Mouse (Mus musculus): ENCODE measurements around the gene Map1lc3b. TPM values are rescaled to one million over a fixed set of nuclear protein-coding genes. Genes with fewer than 3 reads are reported as not detected.
"Not testable (repeated sequence)": the region's sequence is repeated elsewhere in the genome, so short reads cannot be mapped to it uniquely, and the experiment has no call there.

Map1lc3b gene
- polyA plus RNA-seq, 1 experiment from 2014 or later: 372 TPM

- H3K27ac ChIP-seq; H3K4me2 ChIP-seq; H3K9ac ChIP-seq; H3K4me3 ChIP-seq; ATAC-seq (replicated peaks); H3K9me3 ChIP-seq; H3K27me3 ChIP-seq (replicated peaks); H3K4me1 ChIP-seq: not testable (repeated sequence)
- H3K36me3 ChIP-seq (replicated peaks): peaks cover 53% of the 10 kb centered on the region
- 79% methylated on average over 2 of the region's 2 CpGs for WGBS
Measured at GRCm38 (mm10) chr8:121597492-121597891, 7.3 kb downstream of the Map1lc3b start.

- Histone ChIP-seq H3K9me3 (no peaks in the 10 kb centered on the region), H3K9ac (no peak overlapping the region), H3K27me3 (replicated peaks) (no peaks in the 10 kb centered on the region), H3K4me3 (no peak overlapping the region), H3K4me2 (no peak overlapping the region), H3K4me1 (no peaks in the 10 kb centered on the region; the same call in 1 of the 2 replicates), H3K27ac (no peak overlapping the region), H3K36me3 (replicated peaks) (peaks cover 55% of the 10 kb centered on the region)
- 90% methylated on average over 7 of the region's 7 CpGs for WGBS
- ATAC-seq (replicated peaks): no peak
Measured at GRCm38 (mm10) chr8:121598190-121598589, 8.0 kb downstream of the Map1lc3b start.

GRCm38 (mm10) chr8:121598892-121599291 is 8.7 kb downstream of the Map1lc3b start:
- H3K27ac ChIP-seq: no peak overlapping the region
- H3K9me3 ChIP-seq: no peaks in the 10 kb centered on the region
- no peaks in the 10 kb centered on the region for H3K4me1 ChIP-seq
- H3K36me3 ChIP-seq (replicated peaks): peaks cover 56% of the 10 kb centered on the region
- no peak for ATAC-seq (replicated peaks)
- no peak overlapping the region for H3K4me2 ChIP-seq
- H3K4me3 ChIP-seq: no peak overlapping the region
- WGBS: 37% methylated on average over 7 of the region's 7 CpGs
- no peak overlapping the region for H3K9ac ChIP-seq
- H3K27me3 ChIP-seq (replicated peaks): no peaks in the 10 kb centered on the region

GRCm38 (mm10) chr8:121599842-121600241 is 9.7 kb downstream of the Map1lc3b start:
- Histone ChIP-seq H3K9me3 (no peaks in the 10 kb centered on the region), H3K9ac (no peak overlapping the region), H3K4me2 (no peak overlapping the region), H3K27me3 (replicated peaks) (no peaks in the 10 kb centered on the region), H3K36me3 (replicated peaks) (peaks cover 59% of the 10 kb centered on the region), H3K4me3 (no peak overlapping the region), H3K4me1 (no peaks in the 10 kb centered on the region), H3K27ac (no peak overlapping the region)
- ATAC-seq (replicated peaks): no peak
- WGBS: 92% methylated on average over 14 of the region's 14 CpGs

GRCm38 (mm10) chr8:121602411-121602810 is 12.2 kb downstream of the Map1lc3b start:
- H3K27ac ChIP-seq: no peak overlapping the region
- peaks cover 50% of the 10 kb centered on the region; the same call in 1 of the 2 replicates for H3K36me3 ChIP-seq (replicated peaks)
- H3K27me3 ChIP-seq (replicated peaks): no peaks in the 10 kb centered on the region
- H3K4me2 ChIP-seq: no peak overlapping the region
- H3K4me1 ChIP-seq: no peaks in the 10 kb centered on the region
- ATAC-seq (replicated peaks): no peak
- no peak overlapping the region for H3K4me3 ChIP-seq
- no peak overlapping the region for H3K9ac ChIP-seq
- 93% methylated on average over 12 of the region's 12 CpGs for WGBS
- H3K9me3 ChIP-seq: no peaks in the 10 kb centered on the region

GRCm38 (mm10) chr8:121602860-121603259 is 12.7 kb downstream of the Map1lc3b start:
- H3K27me3 ChIP-seq (replicated peaks): no peaks in the 10 kb centered on the region
- ATAC-seq (replicated peaks): no peak; the same call in 1 of the 2 replicates
- H3K4me1 ChIP-seq: no peaks in the 10 kb centered on the region
- no peak overlapping the region for H3K4me2 ChIP-seq
- H3K27ac ChIP-seq: no peak overlapping the region
- H3K4me3 ChIP-seq: no peak overlapping the region
- no peak overlapping the region for H3K9ac ChIP-seq
- WGBS: 24% methylated on average over 3 of the region's 3 CpGs
- peaks cover 46% of the 10 kb centered on the region; the same call in 1 of the 2 replicates for H3K36me3 ChIP-seq (replicated peaks)
- no peaks in the 10 kb centered on the region for H3K9me3 ChIP-seq

- no peaks in the 10 kb centered on the region for H3K4me1 ChIP-seq
- no peak overlapping the region for H3K9ac ChIP-seq
- H3K4me3 ChIP-seq: no peak overlapping the region
- no peaks in the 10 kb centered on the region for H3K9me3 ChIP-seq
- peaks cover 49% of the 10 kb centered on the region for H3K36me3 ChIP-seq (replicated peaks)
- H3K27ac ChIP-seq: no peak overlapping the region
- 96% methylated on average over 12 of the region's 12 CpGs for WGBS
- no peak for ATAC-seq (replicated peaks)
- H3K4me2 ChIP-seq: no peak overlapping the region
- no peaks in the 10 kb centered on the region for H3K27me3 ChIP-seq (replicated peaks)
Measured at GRCm38 (mm10) chr8:121603801-121604200, 13.6 kb downstream of the Map1lc3b start.

GRCm38 (mm10) chr8:121607661-121608060 is 17.5 kb downstream of the Map1lc3b start:
- H3K27me3 ChIP-seq (replicated peaks): no peaks in the 10 kb centered on the region
- 89% methylated on average over 5 of the region's 5 CpGs for WGBS
- no peak overlapping the region for H3K4me2 ChIP-seq
- no peak overlapping the region for H3K9ac ChIP-seq
- H3K4me1 ChIP-seq: no peaks in the 10 kb centered on the region
- peaks cover 39% of the 10 kb centered on the region for H3K36me3 ChIP-seq (replicated peaks)
- no peak for ATAC-seq (replicated peaks)
- H3K9me3 ChIP-seq: no peaks in the 10 kb centered on the region
- no peak overlapping the region for H3K27ac ChIP-seq
- no peak overlapping the region for H3K4me3 ChIP-seq

- WGBS: 95% methylated on average over 15 of the region's 15 CpGs
- Histone ChIP-seq H3K4me2 (no peak overlapping the region), H3K36me3 (replicated peaks) (peaks cover 33% of the 10 kb centered on the region), H3K4me3 (no peak overlapping the region), H3K4me1 (no peaks in the 10 kb centered on the region), H3K27me3 (replicated peaks) (no peaks in the 10 kb centered on the region), H3K9me3 (no peaks in the 10 kb centered on the region), H3K27ac (no peak overlapping the region), H3K9ac (no peak overlapping the region)
- no peak for ATAC-seq (replicated peaks)
Measured at GRCm38 (mm10) chr8:121609251-121609650, 19.1 kb downstream of the Map1lc3b start.

GRCm38 (mm10) chr8:121609916-121610315 is 19.8 kb downstream of the Map1lc3b start:
- ATAC-seq (replicated peaks): no peak
- Histone ChIP-seq H3K27me3 (replicated peaks) (no peaks in the 10 kb centered on the region), H3K9me3 (no peaks in the 10 kb centered on the region), H3K9ac (no peak overlapping the region), H3K4me2 (no peak overlapping the region), H3K4me3 (no peak overlapping the region), H3K27ac (no peak overlapping the region), H3K36me3 (replicated peaks) (peaks cover 26% of the 10 kb centered on the region), H3K4me1 (no peaks in the 10 kb centered on the region)
- WGBS: 91% methylated on average over 11 of the region's 11 CpGs

GRCm38 (mm10) chr8:121613419-121613818 is 23.3 kb downstream of the Map1lc3b start:
- ATAC-seq (replicated peaks): no peak
- Histone ChIP-seq H3K4me1 (no peaks in the 10 kb centered on the region), H3K4me3 (no peak overlapping the region), H3K9me3 (no peaks in the 10 kb centered on the region), H3K36me3 (replicated peaks) (peaks cover 18% of the 10 kb centered on the region), H3K9ac (no peak overlapping the region), H3K27ac (no peak overlapping the region), H3K4me2 (no peak overlapping the region), H3K27me3 (replicated peaks) (no peaks in the 10 kb centered on the region)

GRCm38 (mm10) chr8:121619401-121619995 is 29.3 kb downstream of the Map1lc3b start:
- no peak overlapping the region for H3K9ac ChIP-seq
- H3K4me2 ChIP-seq: no peak overlapping the region
- ATAC-seq (replicated peaks): no peak
- no peaks in the 10 kb centered on the region for H3K27me3 ChIP-seq (replicated peaks)
- H3K4me1 ChIP-seq: peaks cover 27% of the 10 kb centered on the region
- H3K36me3 ChIP-seq (replicated peaks): no peaks in the 10 kb centered on the region
- H3K9me3 ChIP-seq: no peaks in the 10 kb centered on the region
- H3K27ac ChIP-seq: peak overlapping the region; percentile 25; the same call in 1 of the 2 replicates
- H3K4me3 ChIP-seq: no peak overlapping the region
- WGBS: 62% methylated on average over 7 of the region's 7 CpGs

GRCm38 (mm10) chr8:121620801-121621516 is 30.8 kb downstream of the Map1lc3b start:
- H3K4me1 ChIP-seq: peaks cover 36% of the 10 kb centered on the region
- ATAC-seq (replicated peaks): no peak
- no peak overlapping the region for H3K9ac ChIP-seq
- H3K36me3 ChIP-seq (replicated peaks): 0 out of 2 replicates have a peak, but pooled peaks cover under 1% of the 10 kb centered on the region
- WGBS: 88% methylated on average over 12 of the region's 12 CpGs
- H3K4me3 ChIP-seq: no peak overlapping the region
- no peak overlapping the region for H3K27ac ChIP-seq
- H3K4me2 ChIP-seq: no peak overlapping the region
- no peaks in the 10 kb centered on the region for H3K27me3 ChIP-seq (replicated peaks)
- no peaks in the 10 kb centered on the region for H3K9me3 ChIP-seq
